Mouse (Mus musculus): ENCODE results near the gene H6pd. TPM values are rescaled to one million over a fixed set of nuclear protein-coding genes. Genes with fewer than 3 reads are reported as not detected.

The H6pd gene
- polyA plus RNA-seq, 1 experiment: 21.8 TPM

DNA sequence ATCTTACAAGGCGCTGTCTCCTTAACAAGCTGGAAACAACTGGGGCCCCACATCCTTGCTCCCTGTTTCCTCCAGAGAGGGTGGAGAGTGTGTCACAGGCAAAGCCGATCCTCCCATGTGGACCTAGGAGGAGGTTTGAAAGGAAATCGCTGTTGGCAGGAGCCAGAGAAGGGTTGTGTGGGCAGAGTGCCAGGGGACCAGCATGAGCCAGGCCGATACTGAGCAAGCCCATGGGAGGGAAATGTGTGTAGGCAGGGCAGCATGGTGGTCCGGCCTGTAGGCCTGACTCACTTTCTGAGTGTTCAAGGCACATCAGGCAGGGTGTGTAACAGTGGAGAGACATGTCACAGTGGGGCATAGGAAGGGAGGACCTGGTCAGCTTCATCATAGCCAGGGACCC is 42.6 kb downstream of the H6pd start:
- no peak overlapping the region for H3K4me2 ChIP-seq (ENCODE audit: low read depth)
- H3ac ChIP-seq (ENCODE audit: control insufficient read depth, insufficient read length): no peak overlapping the region
- TF ChIP-seq MYOD1 (IDR thresholded peaks at IDR 0.05; ENCODE audit: control insufficient read depth in 1 of 3, insufficient read length in 2 of 3, low read depth in 2 of 3): no peak
- no peak for TF ChIP-seq TCF3 (IDR thresholded peaks at IDR 0.05; ENCODE audit: insufficient read length, low read depth)
- no peak for TF ChIP-seq POLR2AphosphoS2 (IDR thresholded peaks at IDR 0.05; ENCODE audit: insufficient read length, low read depth)
- TF ChIP-seq POLR2A (IDR thresholded peaks at IDR 0.05; ENCODE audit: insufficient read length, low read depth): no peak
- no peak for TF ChIP-seq MAX (IDR thresholded peaks at IDR 0.05; ENCODE audit: low read depth)
- no peak for TF ChIP-seq MYOG (IDR thresholded peaks at IDR 0.05; ENCODE audit: control insufficient read depth in 1 of 3, insufficient read depth in 1 of 3, insufficient read length in 2 of 3, low read depth in 2 of 3)
- TF ChIP-seq REST (IDR thresholded peaks at IDR 0.05; ENCODE audit: insufficient read depth, insufficient read length): no peak
- no peak for TF ChIP-seq SRF (IDR thresholded peaks at IDR 0.05; ENCODE audit: control insufficient read depth, insufficient read length, low read depth)
- no peak for TF ChIP-seq E2F4 (IDR thresholded peaks at IDR 0.05; ENCODE audit: insufficient read depth)
- no peak for TF ChIP-seq USF1 (IDR thresholded peaks at IDR 0.05; ENCODE audit: low read depth)
- TF ChIP-seq CEBPB (IDR thresholded peaks at IDR 0.05; ENCODE audit: insufficient read depth, poor library complexity, severe bottlenecking): no peak
- no peak for TF ChIP-seq TCF12 (IDR thresholded peaks at IDR 0.05; ENCODE audit: insufficient read depth, poor library complexity, severe bottlenecking)
- no peaks in the 10 kb centered on the region for H3K27me3 ChIP-seq (ENCODE audit: control insufficient read depth, insufficient read depth, insufficient read length)
- no peak overlapping the region for H3K4me3 ChIP-seq
- H3K79me2 ChIP-seq (ENCODE audit: control insufficient read depth, insufficient read depth): no peaks in the 10 kb centered on the region
- no peaks in the 10 kb centered on the region for H3K36me3 ChIP-seq (ENCODE audit: control insufficient read depth, insufficient read depth)

DNA sequence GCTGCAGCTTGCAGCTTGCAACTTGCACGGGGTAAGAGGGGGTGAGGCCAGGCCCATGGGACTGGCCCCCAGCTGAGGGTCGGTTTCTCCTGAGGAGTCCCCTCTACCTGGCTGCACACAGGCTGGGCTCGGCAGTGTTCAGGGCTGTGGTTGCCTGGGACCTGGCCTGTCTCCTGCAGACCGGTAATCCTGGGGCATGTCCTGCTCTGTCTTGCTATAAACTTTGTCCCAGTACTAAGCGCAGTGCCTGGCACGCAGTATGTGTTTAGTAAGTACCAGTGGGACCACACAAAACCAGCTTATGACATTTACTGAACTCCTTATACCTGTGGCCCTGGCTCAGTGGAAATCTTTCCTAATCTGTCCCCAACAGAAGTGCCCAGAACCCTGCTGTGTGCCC is 43.2 kb downstream of the H6pd start:
- Histone ChIP-seq H3K27me3 (ENCODE audit: control insufficient read depth, insufficient read depth, insufficient read length) (no peaks in the 10 kb centered on the region), H3K4me3 (no peak overlapping the region), H3K36me3 (ENCODE audit: control insufficient read depth, insufficient read depth) (no peaks in the 10 kb centered on the region), H3K79me2 (ENCODE audit: control insufficient read depth, insufficient read depth) (no peaks in the 10 kb centered on the region), H3ac (ENCODE audit: control insufficient read depth, insufficient read length) (no peak overlapping the region), H3K4me2 (ENCODE audit: low read depth) (no peak overlapping the region)
- no peak for TF ChIP-seq TCF12 (IDR thresholded peaks at IDR 0.05; ENCODE audit: insufficient read depth, poor library complexity, severe bottlenecking)
- no peak for TF ChIP-seq TCF3 (IDR thresholded peaks at IDR 0.05; ENCODE audit: insufficient read length, low read depth)
- TF ChIP-seq POLR2AphosphoS2 (IDR thresholded peaks at IDR 0.05; ENCODE audit: insufficient read length, low read depth): no peak
- TF ChIP-seq CEBPB (IDR thresholded peaks at IDR 0.05; ENCODE audit: insufficient read depth, poor library complexity, severe bottlenecking): no peak
- no peak for TF ChIP-seq REST (IDR thresholded peaks at IDR 0.05; ENCODE audit: insufficient read depth, insufficient read length)
- no peak for TF ChIP-seq SRF (IDR thresholded peaks at IDR 0.05; ENCODE audit: control insufficient read depth, insufficient read length, low read depth)
- TF ChIP-seq E2F4 (IDR thresholded peaks at IDR 0.05; ENCODE audit: insufficient read depth): no peak
- no peak for TF ChIP-seq MYOG (IDR thresholded peaks at IDR 0.05; ENCODE audit: control insufficient read depth in 1 of 3, insufficient read depth in 1 of 3, insufficient read length in 2 of 3, low read depth in 2 of 3)
- no peak for TF ChIP-seq MAX (IDR thresholded peaks at IDR 0.05; ENCODE audit: low read depth)
- TF ChIP-seq POLR2A (IDR thresholded peaks at IDR 0.05; ENCODE audit: insufficient read length, low read depth): no peak
- TF ChIP-seq USF1 (IDR thresholded peaks at IDR 0.05; ENCODE audit: low read depth): no peak
- no peak for TF ChIP-seq MYOD1 (IDR thresholded peaks at IDR 0.05; ENCODE audit: control insufficient read depth in 1 of 3, insufficient read length in 2 of 3, low read depth in 2 of 3)

DNA sequence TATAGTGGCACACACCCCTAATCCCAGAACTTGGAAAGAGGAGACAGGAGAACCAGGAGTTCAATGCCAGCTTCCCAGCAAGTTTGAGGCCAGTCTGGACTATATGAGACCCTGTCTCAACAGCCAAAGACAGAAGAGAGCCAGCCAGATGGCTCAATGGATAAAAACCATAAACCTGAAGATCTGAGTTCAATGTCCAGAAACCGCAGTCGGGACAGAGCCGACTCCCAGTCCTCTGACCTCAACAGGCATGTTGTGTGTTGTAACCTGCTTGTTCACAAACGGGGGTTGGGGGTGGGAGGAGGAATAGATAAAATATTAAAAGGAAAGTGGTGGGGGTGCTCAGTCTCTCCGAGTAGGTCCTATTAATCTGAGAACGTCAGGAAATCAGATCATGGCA is 43.6 kb downstream of the H6pd start:
- H3K79me2 ChIP-seq (ENCODE audit: control insufficient read depth, insufficient read depth): no peaks in the 10 kb centered on the region
- TF ChIP-seq TCF12 (IDR thresholded peaks at IDR 0.05; ENCODE audit: insufficient read depth, poor library complexity, severe bottlenecking): no peak
- no peak for TF ChIP-seq E2F4 (IDR thresholded peaks at IDR 0.05; ENCODE audit: insufficient read depth)
- TF ChIP-seq POLR2A (IDR thresholded peaks at IDR 0.05; ENCODE audit: insufficient read length, low read depth): no peak
- no peak for TF ChIP-seq MAX (IDR thresholded peaks at IDR 0.05; ENCODE audit: low read depth)
- TF ChIP-seq SRF (IDR thresholded peaks at IDR 0.05; ENCODE audit: control insufficient read depth, insufficient read length, low read depth): no peak
- TF ChIP-seq REST (IDR thresholded peaks at IDR 0.05; ENCODE audit: insufficient read depth, insufficient read length): no peak
- TF ChIP-seq MYOG (IDR thresholded peaks at IDR 0.05; ENCODE audit: control insufficient read depth in 1 of 3, insufficient read depth in 1 of 3, insufficient read length in 2 of 3, low read depth in 2 of 3): no peak
- TF ChIP-seq POLR2AphosphoS2 (IDR thresholded peaks at IDR 0.05; ENCODE audit: insufficient read length, low read depth): no peak
- no peak for TF ChIP-seq USF1 (IDR thresholded peaks at IDR 0.05; ENCODE audit: low read depth)
- TF ChIP-seq CEBPB (IDR thresholded peaks at IDR 0.05; ENCODE audit: insufficient read depth, poor library complexity, severe bottlenecking): no peak
- no peak for TF ChIP-seq TCF3 (IDR thresholded peaks at IDR 0.05; ENCODE audit: insufficient read length, low read depth)
- no peak for TF ChIP-seq MYOD1 (IDR thresholded peaks at IDR 0.05; ENCODE audit: control insufficient read depth in 1 of 3, insufficient read length in 2 of 3, low read depth in 2 of 3)
- no peak overlapping the region for H3K4me2 ChIP-seq (ENCODE audit: low read depth)
- H3K36me3 ChIP-seq (ENCODE audit: control insufficient read depth, insufficient read depth): no peaks in the 10 kb centered on the region
- no peaks in the 10 kb centered on the region for H3K27me3 ChIP-seq (ENCODE audit: control insufficient read depth, insufficient read depth, insufficient read length)
- no peak overlapping the region for H3ac ChIP-seq (ENCODE audit: control insufficient read depth, insufficient read length)
- no peak overlapping the region for H3K4me3 ChIP-seq

DNA sequence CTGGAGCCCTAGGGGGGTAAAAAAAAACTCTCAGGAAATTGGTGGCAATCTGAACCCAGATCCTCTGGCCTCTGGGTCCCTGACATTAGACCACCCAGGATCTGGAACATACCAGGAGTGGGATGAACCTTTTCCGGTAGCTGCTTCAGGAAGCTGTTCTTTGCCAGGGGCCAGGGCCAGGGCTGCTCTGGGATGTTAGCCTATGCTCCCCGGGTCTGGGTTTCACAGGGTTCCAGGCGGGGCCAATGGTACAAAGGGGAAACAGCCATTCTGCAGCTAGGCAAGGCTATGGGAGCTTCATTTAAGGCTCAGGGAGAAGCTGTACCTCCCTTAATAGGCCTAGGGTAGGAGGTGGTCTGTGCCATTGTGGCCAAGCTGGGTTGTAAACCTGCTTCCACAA is 44.1 kb downstream of the H6pd start:
- TF ChIP-seq TCF12 (IDR thresholded peaks at IDR 0.05; ENCODE audit: insufficient read depth, poor library complexity, severe bottlenecking): no peak
- TF ChIP-seq SRF (IDR thresholded peaks at IDR 0.05; ENCODE audit: control insufficient read depth, insufficient read length, low read depth): no peak
- no peak for TF ChIP-seq MYOD1 (IDR thresholded peaks at IDR 0.05; ENCODE audit: control insufficient read depth in 1 of 3, insufficient read length in 2 of 3, low read depth in 2 of 3)
- no peak for TF ChIP-seq MYOG (IDR thresholded peaks at IDR 0.05; ENCODE audit: control insufficient read depth in 1 of 3, insufficient read depth in 1 of 3, insufficient read length in 2 of 3, low read depth in 2 of 3)
- no peak for TF ChIP-seq CEBPB (IDR thresholded peaks at IDR 0.05; ENCODE audit: insufficient read depth, poor library complexity, severe bottlenecking)
- TF ChIP-seq POLR2AphosphoS2 (IDR thresholded peaks at IDR 0.05; ENCODE audit: insufficient read length, low read depth): no peak
- no peak for TF ChIP-seq MAX (IDR thresholded peaks at IDR 0.05; ENCODE audit: low read depth)
- no peak for TF ChIP-seq TCF3 (IDR thresholded peaks at IDR 0.05; ENCODE audit: insufficient read length, low read depth)
- TF ChIP-seq REST (IDR thresholded peaks at IDR 0.05; ENCODE audit: insufficient read depth, insufficient read length): no peak
- no peak for TF ChIP-seq USF1 (IDR thresholded peaks at IDR 0.05; ENCODE audit: low read depth)
- TF ChIP-seq E2F4 (IDR thresholded peaks at IDR 0.05; ENCODE audit: insufficient read depth): no peak
- TF ChIP-seq POLR2A (IDR thresholded peaks at IDR 0.05; ENCODE audit: insufficient read length, low read depth): no peak
- no peaks in the 10 kb centered on the region for H3K79me2 ChIP-seq (ENCODE audit: control insufficient read depth, insufficient read depth)
- H3K4me3 ChIP-seq: no peak overlapping the region
- H3ac ChIP-seq (ENCODE audit: control insufficient read depth, insufficient read length): no peak overlapping the region
- H3K27me3 ChIP-seq (ENCODE audit: control insufficient read depth, insufficient read depth, insufficient read length): no peaks in the 10 kb centered on the region
- H3K4me2 ChIP-seq (ENCODE audit: low read depth): no peak overlapping the region
- no peaks in the 10 kb centered on the region for H3K36me3 ChIP-seq (ENCODE audit: control insufficient read depth, insufficient read depth)

Data from myocyte (in vitro differentiated cells).